Mouse (Mus musculus) ES-Bruce4 (cell line): ENCODE results near the gene Cebpz.

Experiments used
- CTCF ChIP-seq: IDR thresholded peaks from one replicate; pipeline ENCODE4 v1.8.1; 2011; ENCODE audit warnings: low read depth, low read length
- POLR2A ChIP-seq: IDR thresholded peaks from one replicate; pipeline ENCODE4 v1.8.1; 2011; ENCODE audit warnings: low read length; ENCODE audit not compliant: insufficient read depth

DNA sequence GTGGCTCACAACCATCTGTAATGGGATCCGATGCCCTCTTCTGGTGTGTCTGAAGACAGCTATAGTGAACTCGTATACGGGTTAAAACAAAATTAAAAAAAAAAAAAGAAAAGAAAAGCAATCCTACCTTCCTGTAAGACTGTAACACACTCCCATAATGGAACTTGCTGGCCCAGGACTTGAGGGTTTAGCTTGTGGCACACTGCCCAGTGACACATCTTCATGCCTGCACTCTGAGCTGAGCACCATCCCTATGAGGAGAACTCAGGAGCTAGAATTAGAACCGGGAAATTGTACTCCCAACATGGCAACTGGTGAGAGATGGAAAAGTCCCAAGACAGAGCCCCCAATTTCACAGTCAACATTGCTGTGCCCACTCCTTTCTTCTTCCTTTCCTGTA, 53.6 kb downstream of the Cebpz start:
- no peak for TF ChIP-seq CTCF
- TF ChIP-seq POLR2A: no peak
